Mouse (Mus musculus): ENCODE measurements at regions not wholly inside any gene's neighbourhood (a gene's known extent, or its start where the extent isn't known, plus 50 kb on each side); places are given as distances from the start of the nearest gene placed in this dataset.
"Not testable (repeated sequence)": the region's sequence is repeated elsewhere in the genome, so short reads cannot be mapped to it uniquely, and the experiment has no call there.

- DNase-seq: no peak
Measured at GRCm38 (mm10) chr8:113489436-113490107, 145.8 kb upstream of the Mon1b start.

- DNase-seq: peak; percentile 49 to 54
Measured at GRCm38 (mm10) chr8:113490891-113491290, 144.5 kb upstream of the Mon1b start.

- no peak for DNase-seq
Measured at GRCm38 (mm10) chr8:113496896-113497295, 138.5 kb upstream of the Mon1b start.

GRCm38 (mm10) chr8:113502671-113503070 lies 132.7 kb upstream of the Mon1b start:
- DNase-seq: no peak

GRCm38 (mm10) chr8:113512856-113513255 lies 122.5 kb upstream of the Mon1b start:
- DNase-seq: no peak

GRCm38 (mm10) chr8:113513886-113514730 lies 121.3 kb upstream of the Mon1b start:
- peak; percentile 33 to 52 for DNase-seq

GRCm38 (mm10) chr8:113514731-113515375 lies 120.5 kb upstream of the Mon1b start:
- not testable (repeated sequence) for DNase-seq

- no peak for DNase-seq
Measured at GRCm38 (mm10) chr8:113516176-113516575, 119.2 kb upstream of the Mon1b start.

- DNase-seq: peak; percentile 81 to 87
Measured at GRCm38 (mm10) chr8:113517912-113518311, 117.5 kb upstream of the Mon1b start.

- DNase-seq: no peak
Measured at GRCm38 (mm10) chr8:113523561-113523960, 111.8 kb upstream of the Mon1b start.

- DNase-seq: peak in 1 of 2 experiments; percentile 42
Measured at GRCm38 (mm10) chr8:113531116-113531665, 104.2 kb upstream of the Mon1b start.

GRCm38 (mm10) chr8:113532881-113533280 lies 102.5 kb upstream of the Mon1b start:
- DNase-seq: no peak

GRCm38 (mm10) chr8:113541437-113541836 lies 94.0 kb upstream of the Mon1b start:
- no peak for DNase-seq

GRCm38 (mm10) chr8:113542082-113542481 lies 93.3 kb upstream of the Mon1b start:
- no peak for DNase-seq

- no peak for DNase-seq
Measured at GRCm38 (mm10) chr8:113542713-113543112, 92.7 kb upstream of the Mon1b start.

- DNase-seq: no peak
Measured at GRCm38 (mm10) chr8:113549200-113549599, 86.2 kb upstream of the Mon1b start.

- DNase-seq: no peak
Measured at GRCm38 (mm10) chr8:113551454-113552273, 83.7 kb upstream of the Mon1b start.

- no peak for DNase-seq
Measured at GRCm38 (mm10) chr8:113552826-113553225, 82.6 kb upstream of the Mon1b start.

GRCm38 (mm10) chr8:113554700-113555455 lies 80.5 kb upstream of the Mon1b start:
- DNase-seq: no peak

- no peak for DNase-seq
Measured at GRCm38 (mm10) chr8:113556994-113557393, 78.4 kb upstream of the Mon1b start.

- DNase-seq: peak in 1 of 2 experiments; percentile 14
Measured at GRCm38 (mm10) chr8:113581098-113581497, 54.3 kb upstream of the Mon1b start.

GRCm38 (mm10) chr8:113581704-113582103 lies 53.7 kb upstream of the Mon1b start:
- no peak for DNase-seq

Data from cerebellum, postnatal 10 days (tissue).